Mouse (Mus musculus) kidney, postnatal 14 days (tissue): ENCODE data around the gene Ndufv2.
"Not testable (repeated sequence)": the region's sequence is repeated elsewhere in the genome, so short reads cannot be mapped to it uniquely, and the experiment has no call there.

ENCODE experiments used
- DNase-seq: peaks from one replicate; pipeline ENCODE4 v3.0.0; 2022; ENCODE audit warnings: mixed read lengths

Ndufv2 gene

DNA sequence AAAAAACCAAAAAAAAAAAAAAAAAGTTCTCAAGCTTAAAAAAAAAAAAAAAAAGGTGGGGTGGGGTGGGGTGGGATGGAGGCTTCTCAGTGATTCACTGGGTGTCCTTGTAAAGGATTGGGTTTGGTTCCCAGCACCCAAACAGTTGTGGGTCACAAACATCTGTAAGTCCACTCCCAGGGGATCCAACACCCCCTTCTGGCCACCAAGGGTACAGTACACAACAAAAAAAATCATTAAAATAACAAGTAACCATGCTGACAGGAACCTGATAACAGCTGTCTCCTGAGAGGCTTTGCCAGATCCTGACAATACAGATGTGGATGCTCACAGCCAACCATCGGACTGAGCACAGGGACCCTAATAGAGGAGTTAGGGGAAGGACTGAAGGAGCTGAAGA lies 16.9 kb downstream of the Ndufv2 start:
- DNase-seq: no peak

DNA sequence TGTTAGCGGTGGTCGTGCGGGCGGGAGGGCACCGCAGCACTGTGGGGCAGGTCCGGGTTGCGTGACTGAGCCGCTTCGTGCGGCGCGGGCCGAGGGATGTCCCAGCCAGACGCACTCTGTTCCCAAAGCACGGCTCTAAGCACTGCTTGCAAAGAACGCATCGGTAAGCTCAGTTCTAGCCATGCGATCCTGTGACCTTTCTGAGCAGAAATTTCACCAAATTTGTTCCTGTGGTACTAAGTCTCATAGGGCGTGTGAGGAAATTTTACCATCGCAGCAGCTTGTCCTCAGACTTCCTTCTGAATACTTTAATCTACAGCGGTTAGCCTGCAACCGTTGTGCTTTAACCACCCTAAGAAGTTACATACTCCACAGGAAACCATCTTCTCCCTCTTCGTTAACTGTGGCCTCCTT lies 23.9 kb downstream of the Ndufv2 start:
- no peak for DNase-seq

DNA sequence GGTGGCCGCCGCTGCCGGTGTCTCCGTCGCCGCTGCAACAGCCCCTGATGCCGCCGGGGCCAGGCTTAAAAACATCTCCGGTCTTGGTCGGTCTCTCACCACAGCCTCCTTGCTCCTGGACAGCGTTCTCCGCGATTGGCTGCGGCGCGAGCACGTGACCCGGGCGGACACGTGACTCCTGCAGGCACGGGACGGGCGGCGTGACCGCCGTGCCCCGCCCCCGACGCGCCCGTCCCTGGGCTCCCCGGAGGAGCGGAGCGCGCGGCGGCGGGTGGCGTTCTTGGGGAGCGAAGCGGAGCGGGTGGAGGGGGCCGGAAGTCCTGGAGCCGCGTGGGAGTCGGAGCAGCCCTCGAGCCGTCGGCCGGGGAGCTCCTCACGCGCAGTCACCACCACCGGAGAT lies 24.4 kb downstream of the Ndufv2 start, which contains the start of gene Ankrd12:
Ankrd12 (minus strand) TSS at position 156 of the 400 bp plus-strand sequence.
- peak; percentile 98 for DNase-seq

DNA sequence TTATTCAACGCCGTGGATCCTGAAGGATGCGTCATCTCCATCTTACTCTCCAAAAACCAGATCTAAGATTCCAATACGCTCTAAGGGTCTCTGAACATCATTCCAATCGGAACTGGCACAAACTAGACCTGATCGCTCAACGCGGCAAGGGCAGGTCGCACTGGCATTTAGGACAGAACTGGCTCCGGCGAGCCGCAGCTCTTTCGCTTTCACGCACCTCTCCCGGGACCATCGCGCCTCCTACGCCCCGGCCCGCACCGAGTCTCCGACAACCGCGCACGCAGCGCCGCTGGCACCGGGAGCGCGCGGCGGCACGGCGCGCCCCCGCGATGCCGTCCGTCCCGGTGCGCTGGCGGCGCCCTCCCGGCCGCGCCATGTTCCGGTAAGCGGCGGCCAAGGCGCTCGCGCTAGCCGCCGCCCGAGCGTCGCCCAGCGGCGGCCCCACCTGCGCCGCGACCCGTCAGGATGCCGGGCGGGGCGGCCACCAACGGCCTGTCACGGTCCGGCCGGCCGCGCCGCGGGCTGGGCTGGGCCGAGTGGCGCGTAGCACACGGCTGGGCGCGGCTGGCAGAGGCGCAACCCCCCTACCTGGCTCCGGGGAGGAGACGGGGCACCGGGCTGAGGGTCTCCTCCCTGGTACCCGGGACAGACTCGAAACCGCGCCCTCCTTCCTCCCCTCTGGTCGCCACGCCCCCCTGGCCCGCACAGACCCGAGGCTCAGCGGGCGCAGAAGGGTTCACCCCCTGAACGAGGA lies 25.0 kb downstream of the Ndufv2 start:
- no peak for DNase-seq

DNA sequence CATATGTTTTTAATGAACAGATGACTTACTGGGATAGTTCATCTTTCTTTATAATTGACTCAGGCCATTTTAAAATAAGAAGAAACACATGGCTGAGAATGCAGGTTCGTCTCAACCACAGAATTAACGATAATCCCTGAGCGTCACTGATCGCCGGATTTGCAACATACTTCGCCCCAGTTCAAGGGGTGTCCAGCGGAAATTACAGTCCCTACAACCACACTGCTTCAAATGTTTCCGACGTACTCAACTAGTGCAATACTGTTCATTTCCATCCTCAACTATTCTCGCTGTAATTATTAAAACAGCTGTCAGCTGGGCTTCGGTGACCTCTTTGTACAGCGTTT lies 25.6 kb downstream of the Ndufv2 start:
- peak; percentile 5 for DNase-seq

DNA sequence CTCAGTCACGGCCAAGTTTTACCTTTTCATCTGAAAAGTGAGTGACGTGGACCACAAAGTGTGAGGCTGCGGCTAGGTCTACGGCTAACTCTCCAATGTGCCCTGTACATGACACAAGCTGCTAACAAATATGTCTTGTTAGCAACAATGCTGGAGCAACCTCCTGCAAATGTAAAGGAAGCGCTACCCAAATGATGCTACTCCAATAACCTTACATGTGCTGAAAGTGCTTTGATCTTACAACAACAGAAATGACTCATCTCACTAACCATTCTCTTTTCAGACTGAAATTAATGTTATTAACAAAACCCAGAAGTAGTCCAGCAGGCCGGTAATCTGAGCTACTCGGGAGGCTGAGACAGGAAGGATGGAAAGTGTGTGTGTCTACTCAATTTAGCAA lies 27.4 kb downstream of the Ndufv2 start:
- DNase-seq: no peak

DNA sequence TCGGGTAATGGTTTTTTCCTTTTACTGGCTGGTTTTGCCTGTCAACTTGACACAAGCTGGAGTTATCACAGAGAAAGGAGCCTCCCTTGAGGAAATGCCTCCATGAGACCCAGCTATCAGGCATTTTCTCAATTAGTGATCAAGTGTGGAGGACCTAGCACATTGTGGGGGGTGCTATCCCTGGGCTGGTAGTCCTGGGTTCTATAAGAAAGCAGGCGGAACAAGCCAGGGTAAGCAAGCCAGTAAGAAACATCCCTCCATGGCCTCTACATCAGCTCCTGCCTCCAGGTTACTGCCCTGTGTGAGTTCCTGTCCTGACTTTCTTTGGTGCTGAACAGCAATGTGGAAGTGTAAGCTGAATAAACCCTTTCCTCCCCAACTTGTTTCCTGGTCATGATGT lies 32.3 kb downstream of the Ndufv2 start:
- not testable (repeated sequence) for DNase-seq

DNA sequence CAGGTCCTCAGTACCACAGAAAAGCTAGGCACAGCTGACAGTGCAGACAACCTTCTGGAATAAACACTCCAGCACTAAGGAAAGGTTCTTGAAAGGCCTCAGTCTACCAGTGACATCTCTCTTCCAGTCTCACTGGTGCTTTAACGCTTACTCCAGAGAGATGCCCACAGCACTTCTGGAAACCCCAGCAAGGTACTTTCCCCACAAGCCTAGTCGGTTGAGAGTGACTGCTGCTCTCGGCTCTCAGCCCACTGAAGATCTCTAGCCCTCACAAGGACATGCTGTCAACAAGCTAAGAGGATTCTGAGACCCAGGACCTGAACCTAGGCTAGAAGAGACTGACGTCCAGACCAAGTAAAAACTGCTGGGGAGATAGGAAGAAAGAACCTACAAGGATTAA lies 36.2 kb downstream of the Ndufv2 start:
- no peak for DNase-seq

DNA sequence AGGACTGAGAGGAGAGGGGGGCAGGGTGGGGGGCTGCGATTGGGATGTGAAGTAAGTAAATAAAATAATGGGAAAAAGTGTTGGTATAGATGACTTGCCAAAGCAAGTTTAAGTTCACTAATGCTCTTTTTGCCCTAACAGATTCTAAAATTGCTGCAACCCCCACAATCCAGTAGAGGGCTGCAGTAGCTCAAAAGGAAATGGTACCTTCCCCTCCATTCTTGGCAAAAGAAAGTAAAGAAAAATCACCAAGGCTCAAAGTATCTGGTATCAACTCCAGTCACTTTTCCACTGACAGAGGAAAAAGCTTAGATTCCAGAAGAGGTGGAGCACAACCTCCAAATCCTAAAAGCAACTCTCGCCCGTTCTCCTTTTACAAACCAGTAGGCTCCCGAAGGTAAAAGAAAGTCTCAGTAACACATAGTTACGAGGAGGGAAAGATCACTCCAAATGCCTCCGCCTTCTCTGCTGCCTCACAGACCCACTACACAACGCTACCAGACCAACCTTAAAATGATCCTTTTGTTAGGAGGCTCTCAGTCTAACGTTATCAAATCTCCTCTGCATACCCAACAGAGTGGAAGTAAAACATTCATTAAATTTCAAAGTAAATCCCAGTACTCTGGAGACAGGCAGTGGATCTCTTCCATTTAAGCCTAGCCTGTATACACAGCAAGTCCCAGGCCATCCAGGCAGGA lies 40.0 kb downstream of the Ndufv2 start:
- DNase-seq: no peak

DNA sequence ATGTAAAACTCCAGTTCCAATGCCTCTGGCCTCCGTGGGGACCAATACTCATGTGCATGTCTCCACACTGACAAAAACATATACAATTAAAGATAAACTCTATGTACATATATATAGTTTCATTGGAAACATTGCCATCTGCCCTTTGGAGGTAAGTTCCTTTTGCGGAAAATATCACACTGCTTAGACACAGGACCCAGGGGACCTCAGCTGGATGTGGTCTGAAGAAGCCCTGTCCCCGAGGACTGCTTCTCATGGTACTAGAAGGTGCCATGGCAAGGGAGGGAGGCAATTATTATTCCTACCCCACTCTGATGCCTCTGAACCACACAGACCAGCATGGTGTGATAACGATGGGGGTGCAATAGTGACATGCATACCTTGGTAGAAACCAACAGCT lies 43.2 kb downstream of the Ndufv2 start:
- DNase-seq: no peak

DNA sequence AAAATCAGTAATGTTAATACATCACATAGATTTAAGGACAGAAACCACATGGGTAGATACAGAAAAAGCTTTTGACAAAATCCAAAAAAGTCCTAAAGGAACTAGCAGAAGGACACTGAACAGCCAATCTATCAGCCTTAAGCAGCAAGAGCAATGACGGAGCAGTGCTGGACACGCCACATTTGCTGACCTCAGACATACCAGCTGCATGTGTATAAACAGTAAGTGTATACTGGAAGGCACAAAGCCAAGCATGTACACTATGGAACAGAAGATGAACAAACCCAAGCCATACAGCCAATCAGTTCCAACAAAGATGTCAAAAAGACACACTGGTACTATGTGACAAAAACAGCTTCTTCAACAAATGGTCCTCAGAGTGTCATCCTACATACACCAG lies 44.2 kb downstream of the Ndufv2 start:
- no peak for DNase-seq

DNA sequence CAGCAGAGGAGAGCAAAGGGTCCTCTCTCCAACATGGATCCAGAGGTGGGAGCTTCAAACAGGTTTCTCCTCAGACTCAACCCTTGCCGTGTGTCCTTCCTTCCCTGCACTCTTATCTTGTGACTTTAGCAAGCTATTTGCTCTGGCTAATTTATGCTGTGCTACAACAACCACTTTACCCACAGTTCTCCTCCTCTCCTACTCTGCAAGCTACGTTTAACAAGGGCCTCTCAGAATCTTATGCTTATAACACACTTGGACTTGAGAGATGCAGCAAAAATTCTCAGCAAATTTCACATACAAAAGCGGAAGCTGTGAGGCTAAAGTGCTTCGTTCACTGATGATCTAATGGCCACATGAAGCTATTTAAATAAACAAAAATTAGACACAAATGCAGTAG lies 48.0 kb downstream of the Ndufv2 start:
- DNase-seq: no peak

DNA sequence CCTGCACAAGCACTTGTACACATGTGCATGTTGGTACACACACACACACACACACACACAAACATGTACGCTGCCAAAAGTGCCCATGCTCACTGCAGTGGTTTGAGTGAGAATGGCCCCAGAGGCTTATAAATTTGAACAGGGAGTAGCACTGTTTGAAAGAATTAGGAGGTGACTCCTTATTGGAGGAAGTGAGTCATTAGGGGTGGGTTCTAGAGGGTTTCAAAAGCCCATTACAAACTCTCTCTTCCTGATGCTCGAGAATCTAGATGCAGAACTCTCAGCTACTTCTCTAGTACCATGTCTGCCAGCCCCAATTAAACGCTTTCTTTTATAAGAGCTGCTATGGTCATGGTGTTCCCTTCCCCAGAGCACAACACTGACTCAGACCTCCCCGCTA lies 52.6 kb downstream of the Ndufv2 start:
- DNase-seq: no peak

DNA sequence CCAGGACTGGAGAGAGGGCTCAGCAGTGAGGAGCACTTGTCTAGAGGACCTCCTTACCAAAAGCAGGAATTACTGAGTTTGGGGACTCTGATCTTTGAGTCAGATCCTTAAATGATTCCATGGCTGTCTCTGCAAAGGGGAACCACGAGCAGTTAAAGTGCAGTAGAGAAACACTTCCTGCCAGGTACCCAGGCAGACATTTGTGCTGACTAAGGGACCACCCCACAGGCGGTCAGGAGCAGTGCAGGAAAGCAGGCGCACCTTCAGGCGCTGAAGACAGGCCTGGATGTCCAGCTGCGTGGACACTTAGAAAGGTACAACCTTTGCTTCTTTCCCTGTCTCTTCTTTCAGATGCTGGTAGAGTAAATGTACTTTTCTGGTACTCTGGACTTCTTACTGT lies 53.2 kb downstream of the Ndufv2 start:
- DNase-seq: peak; percentile 8

DNA sequence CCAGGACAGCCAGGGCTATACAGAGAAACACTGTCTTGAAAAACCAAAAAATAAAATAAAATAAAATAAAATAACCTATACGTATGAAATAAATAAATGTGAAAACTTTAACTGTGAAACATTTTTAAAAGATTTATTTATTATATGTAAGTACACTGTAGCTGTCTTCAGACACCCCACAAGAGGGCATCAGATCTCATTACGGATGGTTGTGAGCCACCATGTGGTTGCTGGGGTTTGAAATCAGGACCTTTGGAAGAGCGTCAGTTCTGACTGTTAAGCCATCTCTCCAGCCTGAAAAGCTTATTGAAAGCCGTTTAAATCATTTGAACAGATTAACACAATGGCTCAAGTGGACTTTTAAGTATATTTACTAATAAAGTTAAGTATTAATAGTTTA lies 57.7 kb downstream of the Ndufv2 start:
- not testable (repeated sequence) for DNase-seq

DNA sequence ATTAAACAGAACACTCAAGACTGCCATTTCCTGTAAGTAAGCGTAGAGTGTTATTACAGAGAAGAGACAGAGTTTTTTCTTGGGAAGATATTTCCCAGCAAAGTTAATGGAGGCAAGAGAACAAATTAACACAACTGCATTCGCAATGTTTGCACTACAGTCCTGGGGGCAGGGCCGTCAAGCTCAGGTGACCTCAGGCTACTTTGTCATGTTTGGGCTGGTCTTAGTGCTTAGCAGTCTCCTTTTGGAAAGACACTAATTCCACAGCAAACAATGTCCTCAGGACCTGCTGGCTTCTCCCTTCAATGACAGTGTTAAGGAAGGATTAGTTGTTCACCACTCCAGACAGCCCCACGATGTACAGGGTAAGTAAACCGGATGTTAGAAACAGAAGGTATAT lies 60.3 kb downstream of the Ndufv2 start:
- DNase-seq: no peak

DNA sequence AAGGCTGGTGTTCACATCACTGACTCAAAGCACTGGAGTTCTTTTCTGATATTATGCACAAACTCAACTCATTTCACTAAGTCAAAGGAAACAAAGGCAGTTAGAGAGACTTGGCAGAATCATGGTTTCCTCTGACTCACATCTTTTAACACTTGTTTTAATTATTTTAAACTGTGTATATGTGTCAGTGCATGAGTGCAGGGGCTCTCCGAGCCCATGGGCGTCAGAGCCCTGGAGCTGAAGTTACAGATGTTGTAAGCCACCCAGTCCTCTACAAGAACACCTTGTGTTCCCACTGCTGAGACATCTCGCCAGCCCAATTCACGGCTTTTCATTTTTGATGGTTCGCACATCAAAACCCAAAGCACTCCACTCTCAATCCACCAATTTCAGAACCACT lies 68.1 kb downstream of the Ndufv2 start:
- DNase-seq: no peak

DNA sequence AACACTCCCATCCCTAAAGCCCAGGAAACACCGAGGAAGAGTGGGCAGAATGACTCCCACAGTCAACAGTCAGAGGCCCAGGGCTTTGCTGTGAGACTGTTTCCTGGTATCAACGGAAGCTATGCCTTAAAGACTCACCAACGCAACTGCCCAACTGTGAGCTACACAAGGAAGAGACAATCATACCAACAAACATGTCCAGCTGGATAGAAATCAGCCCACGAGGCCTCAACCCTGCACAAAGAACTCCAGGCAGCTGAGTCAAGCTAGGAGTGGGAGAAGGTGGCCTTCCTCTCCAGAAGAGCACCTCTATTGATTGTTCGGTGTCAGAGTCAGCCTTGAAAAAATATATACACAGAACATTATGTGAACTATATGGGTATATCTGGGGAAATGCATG lies 69.4 kb downstream of the Ndufv2 start:
- DNase-seq: no peak
